23 mouse cellular contexts compared by ENCODE assay signal in genomic region chr6:128527110-128527509, GRCm38 (mm10). TPM values are rescaled to one million over a fixed set of nuclear protein-coding genes. Genes with fewer than 3 reads are reported as not detected.
A peak's percentile ranks its signal among the peaks of the same experiment; 100 is the strongest.
DNase-seq lines count a peak whose midpoint lies in the region; ATAC-seq and TF ChIP-seq lines count a peak whose summit lies in the region.
"Had no signal": no experiment of that assay in that cellular context is flagged by ENCODE, and none has a peak within 500 bp of the region (broad histone marks: within the 10 kb centered on the region; RNA-seq: fewer than 3 reads in every experiment).

No protein-coding gene starts in this region.

- no peak for TF ChIP-seq CTCF in MEL (IDR thresholded peaks at IDR 0.05 in 2 of 3, conservative IDR thresholded peaks at IDR 0.05 in 1 of 3; ENCODE audit: control insufficient read depth in 1 of 3, insufficient read depth in 1 of 3, low read depth in 2 of 3, low read length in 3 of 3, poor library complexity in 1 of 3, severe bottlenecking in 1 of 3)
- TF ChIP-seq CTCF in cerebellum, adult 2 months (IDR thresholded peaks at IDR 0.05; ENCODE audit: borderline replicate concordance, insufficient read depth, low read depth, low read length), result no peak

- no peak for ATAC-seq in liver, embryonic 15.5 days (ENCODE audit: insufficient read depth)
- peak; percentile 68 for ATAC-seq in megakaryocyte progenitor cell, adult 5-6 weeks (replicated peaks; ENCODE audit: poor library complexity)
- ATAC-seq: forebrain, embryonic 14.5 days; hindbrain, postnatal 0 days had no signal

- peak overlapping the region; percentile 62 for H3K27ac ChIP-seq in liver, embryonic 15.5 days (replicated peaks)
- no peak overlapping the region for H3K27ac ChIP-seq in MEL (ENCODE audit: control insufficient read depth, low read depth, low read length)
- no peak overlapping the region for H3K27ac ChIP-seq in cerebellum, adult 2 months (ENCODE audit: insufficient read depth, low read length)
- no peak overlapping the region for H3K27ac ChIP-seq in midbrain, embryonic 10.5 days (replicated peaks)
- H3K27ac ChIP-seq: embryonic facial prominence, embryonic 13.5 days; heart, adult 2 months; heart, embryonic 15.5 days; hindbrain, embryonic 13.5 days; hindbrain, postnatal 0 days had no signal

- 8% methylated on average over 1 of the region's 1 CpGs for WGBS in liver, embryonic 15.5 days (ENCODE audit: insufficient replicate concordance)
- 87% methylated on average over 1 of the region's 1 CpGs for WGBS in cerebellum, adult 2 months
- 87% methylated on average over 1 of the region's 1 CpGs for WGBS in midbrain, embryonic 10.5 days

- H3K9me3 ChIP-seq in liver, embryonic 15.5 days (replicated peaks), result no peaks in the 10 kb centered on the region
- no peaks in the 10 kb centered on the region for H3K9me3 ChIP-seq in MEL (replicated peaks; ENCODE audit: insufficient read depth, low read length)
- no peaks in the 10 kb centered on the region for H3K9me3 ChIP-seq in midbrain, embryonic 10.5 days (replicated peaks)
- H3K9me3 ChIP-seq: embryonic facial prominence, embryonic 13.5 days; heart, embryonic 15.5 days; hindbrain, embryonic 13.5 days had no signal

- H3K4me2 ChIP-seq in liver, embryonic 15.5 days, result no peak overlapping the region
- H3K4me2 ChIP-seq: embryonic facial prominence, embryonic 13.5 days; heart, embryonic 11.5 days; heart, embryonic 15.5 days; hindbrain, embryonic 13.5 days had no signal

- TF ChIP-seq POLR2A in MEL (IDR thresholded peaks at IDR 0.05; ENCODE audit: control insufficient read depth in 1 of 2, insufficient read depth in 1 of 2, low read depth in 1 of 2, low read length in 2 of 2, poor library complexity in 1 of 2), result no peak
- no peak for TF ChIP-seq POLR2A in cerebellum, adult 2 months (IDR thresholded peaks at IDR 0.05; ENCODE audit: borderline replicate concordance, insufficient read depth, low read length)

- no peaks in the 10 kb centered on the region for H3K4me1 ChIP-seq in liver, embryonic 15.5 days (replicated peaks)
- H3K4me1 ChIP-seq in MEL (ENCODE audit: control insufficient read depth in 1 of 2, insufficient read depth in 2 of 2, low read length in 2 of 2), result 0 out of 4 replicates have a peak, but pooled peaks cover 0 to 2% of the 10 kb centered on the region in 2 experiments
- H3K4me1 ChIP-seq in cerebellum, adult 2 months (ENCODE audit: control insufficient read depth, insufficient read depth, low read length), result no peaks in the 10 kb centered on the region
- H3K4me1 ChIP-seq in midbrain, embryonic 10.5 days, result no peaks in the 10 kb centered on the region
- H3K4me1 ChIP-seq: embryonic facial prominence, embryonic 13.5 days; heart, embryonic 15.5 days; hindbrain, embryonic 13.5 days had no signal

- no peak for DNase-seq in liver
- peak; percentile 50 for DNase-seq in MEL (ENCODE audit: low read depth, low spot score)
- peak; percentile 28 for DNase-seq in fat pad, adult 2 months (ENCODE audit: extremely low read depth, low read depth, low spot score)
- no peak for DNase-seq in cerebellum, adult 2 months
- DNase-seq in midbrain, embryonic 10.5 days (ENCODE audit: low spot score), result no peak
- DNase-seq: adrenal gland, postnatal 10 days; cerebellum, adult 11 months; cerebellum, adult 9-10 months; cerebellum, postnatal 25 days; gastrocnemius, postnatal 36 days; heart, adult 2 months; heart, postnatal 14 days had no signal

- H3K79me2 ChIP-seq in MEL (ENCODE audit: control insufficient read depth, insufficient read depth, low read length, poor library complexity), result no peaks in the 10 kb centered on the region

- TF ChIP-seq EP300 in MEL (IDR thresholded peaks at IDR 0.05; ENCODE audit: low read depth in 1 of 2, low read length in 2 of 2), result peak; percentile 42 to 67; a peak in 3 of 4 replicates

- no peaks in the 10 kb centered on the region for H3K36me3 ChIP-seq in liver, embryonic 15.5 days (replicated peaks)
- H3K36me3 ChIP-seq in MEL (ENCODE audit: control insufficient read depth in 1 of 2, insufficient read depth in 2 of 2, low read length in 2 of 2), result peaks cover 0 to 3% of the 10 kb centered on the region in 2 experiments; a peak in 2 of 4 replicates
- no peaks in the 10 kb centered on the region for H3K36me3 ChIP-seq in midbrain, embryonic 10.5 days
- H3K36me3 ChIP-seq: embryonic facial prominence, embryonic 13.5 days; heart, embryonic 15.5 days; hindbrain, embryonic 13.5 days had no signal

- H3K27me3 ChIP-seq in liver, embryonic 15.5 days, result no peaks in the 10 kb centered on the region
- H3K27me3 ChIP-seq in MEL (ENCODE audit: control insufficient read depth in 1 of 2, insufficient read depth in 2 of 2, low read length in 2 of 2), result no peaks in the 10 kb centered on the region
- H3K27me3 ChIP-seq in cerebellum, adult 2 months (ENCODE audit: control insufficient read depth, insufficient read depth, low read length), result no peaks in the 10 kb centered on the region
- H3K27me3 ChIP-seq in midbrain, embryonic 10.5 days (ENCODE audit: low read depth, poor library complexity, severe bottlenecking), result no peaks in the 10 kb centered on the region
- H3K27me3 ChIP-seq: embryonic facial prominence, embryonic 13.5 days; heart, embryonic 15.5 days; hindbrain, embryonic 13.5 days had no signal

- no peak overlapping the region for H3K9ac ChIP-seq in liver, embryonic 15.5 days
- H3K9ac ChIP-seq in MEL (ENCODE audit: control insufficient read depth, low read depth, low read length, poor library complexity, severe bottlenecking), result no peak overlapping the region
- H3K9ac ChIP-seq: embryonic facial prominence, embryonic 13.5 days; heart, embryonic 15.5 days; hindbrain, embryonic 13.5 days had no signal

- no peak overlapping the region for H3K4me3 ChIP-seq in liver, embryonic 15.5 days (replicated peaks)
- H3K4me3 ChIP-seq in MEL (ENCODE audit: control insufficient read depth in 1 of 2, insufficient read depth in 1 of 2, low read depth in 2 of 2, low read length in 2 of 2), result no peak overlapping the region
- no peak overlapping the region for H3K4me3 ChIP-seq in cerebellum, adult 2 months (replicated peaks; ENCODE audit: insufficient read depth, low read depth, low read length)
- no peak overlapping the region for H3K4me3 ChIP-seq in midbrain, embryonic 10.5 days
- H3K4me3 ChIP-seq: embryonic facial prominence, embryonic 13.5 days; heart, adult 2 months; heart, embryonic 15.5 days; hindbrain, embryonic 13.5 days had no signal

- no peak for TF ChIP-seq RAD21 in MEL (IDR thresholded peaks at IDR 0.05; ENCODE audit: low read depth, low read length)

TF ChIP-seq in MEL, 35 proteins besides CTCF, POLR2A, EP300 and RAD21:
- no peak for TF ChIP-seq MYB (IDR thresholded peaks at IDR 0.05; ENCODE audit: low read depth, low read length)
- peak; percentile 64 for TF ChIP-seq ETS1 (IDR thresholded peaks at IDR 0.05; ENCODE audit: low read depth, low read length)
- peak; percentile 62 for TF ChIP-seq GATA1 (IDR thresholded peaks at IDR 0.05; ENCODE audit: low read depth, low read length)

RNA-seq across cellular contexts. Expression of gene Pzp, which starts 0.6 kb away (rescaled TPM):
- 339 and 487 TPM in 2 replicates for polyA plus RNA-seq in liver, embryonic 15.5 days (2015; fragmentation: Nextera tagmentation; extraction: Ambion mirVana)
- total RNA-seq in MEL (2012; rRNA removed), result not detected in 2 replicates
- not detected for polyA plus RNA-seq in MEL (2012; ENCODE audit: insufficient read depth in 1 of 2, insufficient read length in 2 of 2, low read depth in 1 of 2, low replicate concordance in 2 of 2, missing spikeins in 1 of 2)
- not detected in 2 replicates for total RNA-seq in megakaryocyte progenitor cell, adult 5-6 weeks (2015)
- total RNA-seq in megakaryocyte progenitor cell, adult 5-6 weeks (2017), result not detected in 2 replicates
- polyA plus RNA-seq in cerebellum, adult 2 months (2012; rRNA removed), result not detected in 2 replicates
- not detected in 2 replicates for polyA plus RNA-seq in midbrain, embryonic 10.5 days (2016; fragmentation: Nextera tagmentation; extraction: Ambion mirVana)
- total RNA-seq: hematopoietic stem cell, adult 5-6 weeks; hindbrain, postnatal 0 days had no signal
- polyA plus RNA-seq: forebrain, embryonic 14.5 days had no signal

RNA-seq across cellular contexts. Expression of gene A2ml1, which starts 54.3 kb away (rescaled TPM):
- polyA plus RNA-seq in liver, embryonic 15.5 days (2015; fragmentation: Nextera tagmentation; extraction: Ambion mirVana), result 20.5 and 25.0 TPM in 2 replicates
- 0.08 and 0.10 TPM in 2 replicates for total RNA-seq in MEL (2012; rRNA removed)
- under 1 TPM in 1 of 2 experiments, not detected in 1; 0.25 TPM for polyA plus RNA-seq in MEL (2012; ENCODE audit: insufficient read depth in 1 of 2, insufficient read length in 2 of 2, low read depth in 1 of 2, low replicate concordance in 2 of 2, missing spikeins in 1 of 2)
- not detected in 2 replicates for total RNA-seq in megakaryocyte progenitor cell, adult 5-6 weeks (2015)
- total RNA-seq in megakaryocyte progenitor cell, adult 5-6 weeks (2017), result not detected in 2 replicates
- 10.4 and 17.3 TPM in 2 replicates for polyA plus RNA-seq in cerebellum, adult 2 months (2012; rRNA removed)
- polyA plus RNA-seq in midbrain, embryonic 10.5 days (2016; fragmentation: Nextera tagmentation; extraction: Ambion mirVana), result not detected in 2 replicates
- total RNA-seq: ES-E14; gastrocnemius, adult 8-10 months; gastrocnemius, postnatal 36 days; heart, adult 2 months; heart, postnatal 14 days; hematopoietic stem cell, adult 5-6 weeks had no signal
- polyA plus RNA-seq: heart, embryonic 11.5 days had no signal

Comparison
In these comparisons a context has a peak if more than half of its experiments do, and no peak if none do; other contexts are left out.
1. DNase-seq: peak in MEL (single experiment) and fat pad, adult 2 months (single experiment); none in liver (single experiment), cerebellum, adult 2 months (0 of 2) and midbrain, embryonic 10.5 days (single experiment).
2. RNA of gene Pzp, which starts 0.6 kb away (polyA plus RNA-seq): 339 to 487 TPM in liver, embryonic 15.5 days; not detected in MEL, not detected in cerebellum, adult 2 months and not detected in midbrain, embryonic 10.5 days; every median in the first group is over 100 times any median in the second.